Mouse (Mus musculus): Measurements from ENCODE around the gene Bace2. TPM values are rescaled to one million over a fixed set of nuclear protein-coding genes. Genes with fewer than 3 reads are reported as not detected.

Bace2 gene
- 4.8 and 6.3 TPM in 2 replicates for polyA plus RNA-seq (2021; fragmentation: Nextera tagmentation)
- long read RNA-seq, experiment 1, full-length matches to known transcripts, result 23 of 31 reads
- long read RNA-seq, experiment 1, partial matches to known transcripts, result 1 of 31 reads
- long read RNA-seq, experiment 1, other reads (novel, unspliced or antisense), result 7 of 31 reads
- long read RNA-seq, experiment 2, full-length matches to known transcripts, result 8 of 12 reads
- long read RNA-seq, experiment 2, partial matches to known transcripts, result 1 of 12 reads
- long read RNA-seq, experiment 2, other reads (novel, unspliced or antisense), result 3 of 12 reads

DNA sequence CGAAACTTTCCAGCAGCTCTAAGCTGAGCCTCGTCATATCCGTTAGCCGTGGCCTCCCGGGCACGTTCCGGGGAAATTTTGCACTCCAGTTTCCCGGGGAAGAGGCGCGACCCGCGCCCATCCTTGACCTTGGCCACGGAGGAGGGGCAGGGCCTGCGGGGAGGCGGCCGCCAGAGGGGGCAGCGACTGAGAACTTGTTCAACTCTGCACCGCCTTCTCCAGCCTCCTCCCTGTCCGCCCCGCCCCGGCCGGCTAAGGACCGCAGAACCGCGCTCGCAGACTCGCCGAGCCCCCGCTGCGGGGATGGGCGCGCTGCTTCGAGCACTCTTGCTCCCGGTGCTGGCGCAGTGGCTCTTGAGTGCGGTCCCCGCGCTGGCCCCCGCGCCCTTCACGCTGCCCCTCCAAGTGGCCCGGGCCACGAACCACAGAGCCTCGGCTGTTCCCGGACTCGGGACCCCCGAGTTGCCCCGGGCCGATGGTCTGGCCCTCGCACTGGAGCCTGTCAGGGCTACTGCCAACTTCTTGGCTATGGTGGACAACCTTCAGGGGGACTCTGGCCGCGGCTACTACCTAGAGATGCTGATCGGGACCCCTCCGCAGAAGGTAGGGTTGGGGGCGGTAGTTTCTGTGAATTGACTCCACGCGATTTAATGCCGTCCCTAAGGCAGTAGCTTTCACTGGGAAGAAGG lies at the start of gene Bace2:
Gene Bace2, plus strand, starts transcription at position 244 of the 689 bp plus-strand sequence.

DNA sequence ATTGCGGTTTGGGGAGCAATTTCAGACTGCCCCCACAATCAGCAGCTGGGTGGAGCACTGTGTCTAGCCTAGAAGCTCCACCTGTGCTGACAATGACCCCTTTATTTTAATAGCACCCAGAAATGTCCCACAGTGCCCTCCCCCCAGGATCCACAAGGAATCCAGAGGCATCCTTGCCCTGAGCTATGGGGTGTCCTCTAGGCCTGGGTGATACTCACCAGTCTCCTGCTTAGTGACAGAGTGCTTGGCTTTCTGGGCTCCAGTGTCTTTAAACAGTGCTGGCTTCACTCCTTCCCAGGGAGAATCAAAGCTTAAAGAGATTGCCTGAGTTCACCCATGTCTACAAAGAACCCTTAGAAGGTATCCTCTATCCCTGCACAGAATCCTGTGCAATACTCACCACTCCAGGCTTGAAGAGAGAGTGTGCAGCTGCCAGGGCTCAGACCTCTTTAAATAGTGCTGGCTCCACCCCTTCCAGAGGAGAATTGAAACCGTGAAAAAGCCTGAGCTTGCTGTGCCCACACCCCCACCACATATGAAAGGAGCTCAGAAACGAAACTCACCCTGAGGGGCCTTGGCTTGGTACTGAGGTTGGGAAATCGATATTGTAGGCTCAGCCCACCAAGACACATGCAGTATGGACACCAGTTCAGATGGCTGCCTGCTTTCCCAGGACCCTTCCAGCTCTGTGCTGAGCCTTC lies 106.1 kb downstream of the Bace2 start, which contains the start of gene Mx1:
Gene Mx1, minus strand, starts transcription at position 427 of the 701 bp plus-strand sequence.

Other genes starting within 250 kb of the Bace2 start
- gene Dscam, start 186.0 kb upstream of the Bace2 start, polyA plus RNA-seq (2021; fragmentation: Nextera tagmentation), result 5.9 and 6.0 TPM in 2 replicates
- 0.17 and 0.48 TPM in 2 replicates for gene Mx1, start 106.2 kb downstream of the Bace2 start, polyA plus RNA-seq (2021; fragmentation: Nextera tagmentation)
- gene Fam3b, start 158.1 kb downstream of the Bace2 start, polyA plus RNA-seq (2021; fragmentation: Nextera tagmentation), result not detected in 2 replicates